Mouse (Mus musculus) c-Kit-negative CD71-positive TER-119-positive erythroid progenitor cells, embryonic 14.5 days (primary cell): ENCODE measurements around the gene Slc9a1.
A peak's percentile ranks its signal among the peaks of the same experiment; 100 is the strongest.

Experiments
- DNase-seq: peaks from one replicate; pipeline ENCODE4 v3.0.0-alpha.2; 2013; ENCODE audit warnings: low read depth, low spot score

The Slc9a1 gene

GRCm38 (mm10) chr4:133403611-133404228 is 34.2 kb downstream of the Slc9a1 start:
- no peak for DNase-seq

DNA sequence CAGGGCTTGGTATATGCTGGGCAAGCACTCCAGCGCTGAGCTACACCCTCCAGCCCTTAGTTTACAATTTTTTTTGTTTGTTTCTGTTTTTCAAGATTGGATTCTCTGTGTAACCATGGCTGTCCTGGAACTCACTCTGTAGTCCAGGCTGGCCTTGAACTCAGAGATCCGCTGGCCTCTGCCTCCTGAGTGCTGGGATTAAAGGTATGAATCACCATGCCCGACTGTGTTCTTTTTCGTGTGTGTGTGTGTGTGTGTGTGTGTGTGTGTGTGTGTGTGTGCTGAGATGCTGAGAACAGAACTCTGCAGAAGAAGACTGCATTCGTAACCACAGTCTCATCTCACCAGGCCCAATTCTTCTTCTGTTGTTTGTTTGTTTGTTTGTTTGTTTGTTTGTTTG is 34.8 kb downstream of the Slc9a1 start:
- DNase-seq = no peak

DNA sequence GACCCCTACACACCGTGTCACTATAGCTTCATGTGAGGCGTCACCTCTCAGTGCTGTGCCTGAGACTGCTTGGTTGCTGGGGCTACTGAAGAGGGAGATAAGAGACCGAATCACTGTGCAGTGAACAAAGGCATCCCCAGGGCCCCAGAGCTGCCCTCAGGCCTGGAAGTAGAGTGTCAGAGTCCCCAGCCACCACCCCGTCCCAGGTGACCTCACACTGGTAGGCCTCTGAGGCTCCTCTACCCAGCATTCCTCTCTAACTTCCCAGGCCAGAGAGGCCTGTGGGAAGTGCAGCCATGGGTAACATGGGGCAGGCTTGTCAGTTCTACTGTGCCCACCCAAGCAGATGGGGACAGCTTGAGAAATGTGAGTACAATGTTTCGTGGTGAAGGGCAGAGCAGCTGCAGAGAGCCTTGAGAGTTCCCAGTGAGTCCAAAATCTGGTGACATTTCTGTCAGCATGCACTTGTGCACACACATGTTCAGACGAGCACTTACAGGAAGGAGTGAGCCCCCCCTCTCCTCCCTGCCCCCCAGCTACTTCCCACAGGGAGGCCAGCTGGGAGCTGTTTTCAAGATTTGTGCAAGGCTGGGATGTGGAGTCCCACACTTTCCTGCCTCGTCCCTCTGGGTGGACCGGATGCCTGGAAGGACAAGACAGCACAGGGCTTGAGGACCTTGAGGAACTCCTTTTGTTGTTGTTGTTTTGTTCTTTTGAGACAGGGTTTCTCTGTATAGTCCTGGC is 37.0 kb downstream of the Slc9a1 start:
- DNase-seq = no peak

DNA sequence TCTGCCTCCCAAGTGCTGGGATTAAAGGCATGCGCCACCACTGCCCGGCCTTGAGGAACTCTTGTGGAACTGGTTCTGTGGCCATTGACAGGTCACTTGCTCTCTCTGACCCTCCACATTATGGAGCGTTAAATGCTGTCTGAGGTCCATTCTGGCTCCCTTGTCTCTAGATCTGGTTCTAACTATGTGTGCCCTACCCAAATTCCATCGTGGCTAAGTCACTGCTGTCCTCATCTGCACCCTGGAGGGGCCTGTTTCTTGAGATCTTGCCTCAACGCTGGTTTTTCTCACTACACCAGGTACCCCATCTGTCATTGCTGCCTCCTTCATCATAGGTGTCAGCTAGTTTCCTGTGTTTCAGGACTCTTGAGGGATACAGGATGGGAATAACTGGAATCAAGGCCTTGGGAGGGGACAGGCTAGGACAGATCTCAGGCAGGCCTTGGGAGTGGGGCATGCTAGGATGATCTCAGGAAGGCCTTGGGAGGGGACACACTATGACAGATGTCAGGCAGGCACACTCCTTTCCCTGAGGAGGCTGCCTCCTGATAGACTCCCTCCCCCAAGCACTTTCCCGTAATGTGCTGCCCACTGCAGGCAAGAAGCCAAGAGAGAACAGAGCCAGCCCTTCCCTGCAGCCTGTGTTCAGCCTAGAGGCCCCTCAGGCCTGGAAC is 37.7 kb downstream of the Slc9a1 start:
- no peak for DNase-seq

GRCm38 (mm10) chr4:133408006-133408405 is 38.5 kb downstream of the Slc9a1 start:
- no peak for DNase-seq

DNA sequence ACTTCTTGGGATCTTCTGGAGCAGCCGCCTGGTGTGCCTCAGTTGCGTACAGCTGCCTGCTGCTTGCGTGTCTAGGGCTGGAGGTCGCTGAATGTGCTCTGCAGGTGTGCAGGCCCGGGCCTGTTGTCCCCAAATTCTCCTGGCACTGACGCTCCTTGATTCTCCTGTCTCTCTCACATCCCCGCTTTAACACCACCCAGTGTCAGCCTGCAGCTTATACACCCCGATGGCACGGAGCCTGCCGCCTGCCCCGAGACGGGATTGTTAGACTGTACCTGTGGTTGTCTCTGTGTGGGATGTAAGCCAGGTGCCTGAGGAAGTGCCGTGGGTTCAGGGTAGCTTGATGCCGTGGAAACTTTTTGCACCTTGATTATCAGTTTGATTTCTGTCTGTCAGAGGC is 41.5 kb downstream of the Slc9a1 start:
- DNase-seq = no peak

- no peak for DNase-seq
Measured at GRCm38 (mm10) chr4:133412096-133412495, 42.6 kb downstream of the Slc9a1 start.

- DNase-seq = no peak
Measured at GRCm38 (mm10) chr4:133412575-133413540, 43.4 kb downstream of the Slc9a1 start.

- DNase-seq = no peak
Measured at GRCm38 (mm10) chr4:133413617-133414016, 44.1 kb downstream of the Slc9a1 start.

DNA sequence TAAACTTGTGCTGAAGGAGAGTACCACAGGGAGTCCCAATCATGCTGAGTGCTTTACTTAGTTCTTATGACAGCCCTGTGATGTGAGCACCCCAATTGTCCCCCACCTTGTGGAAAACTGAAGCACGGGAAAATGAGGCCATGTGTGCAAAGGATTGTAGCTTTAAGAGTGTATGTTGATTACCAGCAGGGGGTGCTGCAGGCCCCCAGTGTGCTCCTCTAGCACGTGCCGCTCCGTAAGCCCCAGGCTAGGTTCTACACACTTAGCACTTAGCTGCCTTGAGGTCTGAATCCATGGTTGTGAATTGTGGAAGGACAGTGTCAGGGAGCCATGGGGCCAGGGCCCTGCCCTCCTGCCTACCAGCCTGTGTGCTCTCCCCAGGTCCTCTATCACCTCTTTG is 45.4 kb downstream of the Slc9a1 start:
- no peak for DNase-seq

- DNase-seq = no peak
Measured at GRCm38 (mm10) chr4:133419312-133420004, 50.0 kb downstream of the Slc9a1 start.

DNA sequence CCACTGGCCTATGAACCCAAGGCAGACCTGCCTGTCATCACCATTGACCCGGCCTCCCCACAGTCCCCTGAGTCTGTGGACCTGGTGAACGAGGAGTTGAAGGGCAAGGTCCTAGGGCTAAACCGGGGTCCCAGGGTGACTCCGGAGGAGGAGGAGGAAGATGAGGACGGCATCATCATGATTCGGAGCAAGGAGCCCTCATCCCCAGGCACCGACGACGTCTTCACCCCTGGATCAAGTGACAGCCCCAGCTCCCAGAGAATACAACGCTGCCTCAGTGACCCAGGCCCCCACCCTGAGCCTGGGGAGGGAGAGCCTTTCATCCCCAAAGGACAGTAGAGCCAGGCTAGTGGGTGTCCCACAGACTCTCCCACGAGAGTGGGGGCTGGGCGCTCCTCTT is 52.5 kb downstream of the Slc9a1 start:
- DNase-seq = no peak

DNA sequence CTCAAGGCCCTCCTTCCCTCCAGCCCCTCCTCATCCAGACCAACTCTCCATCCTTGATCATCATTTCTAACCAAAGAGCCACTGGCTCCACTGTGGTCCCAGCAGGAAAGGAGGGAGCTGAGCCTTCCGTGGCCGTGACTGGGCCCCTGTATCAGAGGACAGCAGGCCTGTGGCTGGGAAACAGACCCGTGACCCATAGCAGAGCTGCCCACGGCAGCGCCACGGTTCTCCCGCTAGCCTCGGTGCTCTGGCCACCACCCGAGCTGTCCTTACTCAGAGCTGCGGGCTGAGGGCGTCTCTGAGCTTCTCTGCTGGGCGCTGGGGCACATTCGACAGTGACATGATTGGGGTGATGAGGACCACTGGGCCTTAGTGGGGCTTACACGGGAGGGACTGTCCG is 53.1 kb downstream of the Slc9a1 start:
- DNase-seq = no peak

- no peak for DNase-seq
Measured at GRCm38 (mm10) chr4:133423108-133423507, 53.6 kb downstream of the Slc9a1 start.

DNA sequence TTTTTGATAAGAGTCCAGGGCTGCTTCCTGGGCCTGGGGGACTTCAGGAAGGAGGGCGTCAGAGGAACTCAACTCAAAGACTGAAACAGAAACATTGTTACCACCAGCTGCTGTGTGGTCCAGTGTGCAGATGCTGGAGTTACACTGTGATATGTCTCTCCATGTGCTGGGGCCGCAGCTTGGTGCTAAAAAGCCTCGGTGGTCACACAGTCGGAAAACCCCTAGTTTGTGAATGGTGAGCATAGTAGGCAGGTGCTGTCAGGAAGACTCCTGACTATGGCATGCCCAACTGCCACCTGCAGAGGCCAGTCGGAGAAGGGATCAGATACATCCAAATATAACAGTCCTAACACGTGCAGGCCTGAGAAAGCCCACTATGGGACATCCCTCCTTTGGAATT is 54.2 kb downstream of the Slc9a1 start:
- no peak for DNase-seq

DNA sequence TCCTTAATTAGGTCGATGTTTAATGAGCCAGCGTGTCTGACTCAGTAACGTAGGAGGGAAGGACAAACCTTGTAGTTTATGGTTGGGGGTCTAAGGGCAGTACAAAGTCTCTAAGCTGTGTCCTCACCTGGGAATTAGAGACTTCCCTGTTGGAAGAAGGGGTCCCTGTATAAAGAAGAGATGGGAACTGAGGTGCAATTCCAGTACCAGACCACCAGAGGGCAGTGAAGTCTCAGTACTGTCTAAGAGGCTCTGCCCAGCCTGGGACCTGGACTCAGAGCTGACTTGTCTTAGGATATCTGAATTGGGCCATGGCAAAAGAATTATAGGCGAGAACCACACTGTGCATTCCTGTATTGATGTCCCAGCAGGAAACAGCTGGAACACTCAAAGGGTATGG is 54.6 kb downstream of the Slc9a1 start:
- peak; percentile 55 for DNase-seq

DNA sequence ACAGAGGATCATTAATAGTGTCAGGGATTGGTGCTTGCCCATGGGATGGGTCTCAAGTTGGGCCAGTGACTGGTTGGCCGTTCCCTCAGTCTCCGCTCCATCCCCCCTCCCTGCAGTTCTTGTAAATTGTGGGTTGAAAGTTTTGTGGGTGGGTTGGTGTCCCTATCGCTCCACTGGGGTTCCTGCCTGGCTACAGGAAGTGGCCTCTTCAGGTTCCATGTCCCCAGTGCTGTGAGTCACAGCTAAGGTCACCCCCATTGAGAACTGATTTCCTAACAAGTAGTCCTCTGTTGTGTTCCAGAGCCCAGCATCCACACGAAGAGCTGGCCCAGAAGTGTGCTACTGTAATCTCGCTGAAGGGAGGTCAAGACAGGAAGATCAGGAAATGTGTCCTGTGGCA is 56.6 kb downstream of the Slc9a1 start:
- no peak for DNase-seq

DNA sequence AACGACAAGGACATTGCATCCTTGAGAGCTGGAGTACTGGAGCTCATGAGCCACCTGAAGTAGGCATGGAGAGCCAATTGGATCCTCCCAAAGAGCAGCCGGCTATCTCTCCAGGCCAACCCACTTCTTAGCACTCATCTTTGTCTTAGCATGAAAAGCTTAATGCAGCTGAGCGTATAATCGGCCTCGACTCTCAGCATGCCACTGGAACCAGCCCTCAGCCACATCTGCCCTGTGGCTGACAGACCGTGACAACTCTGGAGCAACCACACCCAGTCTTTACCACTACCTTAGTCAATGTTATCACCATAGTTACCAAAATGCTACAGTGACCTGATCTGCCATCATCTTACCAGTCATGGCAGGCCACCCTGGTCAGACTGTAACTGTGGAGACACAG is 62.0 kb downstream of the Slc9a1 start:
- no peak for DNase-seq

DNA sequence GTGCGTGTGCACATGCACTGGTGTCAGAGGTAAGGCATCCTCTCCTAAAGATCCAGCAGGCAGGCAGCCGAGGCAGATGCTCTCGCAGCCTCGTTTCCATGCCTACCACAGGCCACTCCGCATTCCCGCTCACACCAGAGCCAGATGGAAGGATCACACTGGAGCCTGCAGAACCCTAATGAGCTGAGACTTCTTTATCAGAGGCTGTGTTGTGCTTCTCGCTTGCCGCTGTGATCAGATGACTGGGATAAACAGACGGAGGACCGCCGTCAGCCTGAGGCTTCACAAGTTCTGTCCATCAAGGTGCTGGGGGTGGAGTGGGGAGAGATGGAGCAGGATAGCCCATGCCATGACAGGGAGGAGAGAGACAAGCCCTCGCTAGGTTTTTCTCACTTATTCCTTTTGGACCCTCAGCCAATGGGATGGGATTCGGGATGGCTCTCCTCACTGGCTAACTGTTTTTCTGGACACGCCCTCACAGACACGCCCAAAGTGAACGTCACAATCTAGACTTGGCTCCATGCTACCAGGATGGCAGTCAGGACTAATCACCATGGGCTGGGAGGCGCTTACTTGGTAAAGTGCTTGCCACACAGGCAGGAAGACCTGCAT is 63.2 kb downstream of the Slc9a1 start:
- DNase-seq = no peak

DNA sequence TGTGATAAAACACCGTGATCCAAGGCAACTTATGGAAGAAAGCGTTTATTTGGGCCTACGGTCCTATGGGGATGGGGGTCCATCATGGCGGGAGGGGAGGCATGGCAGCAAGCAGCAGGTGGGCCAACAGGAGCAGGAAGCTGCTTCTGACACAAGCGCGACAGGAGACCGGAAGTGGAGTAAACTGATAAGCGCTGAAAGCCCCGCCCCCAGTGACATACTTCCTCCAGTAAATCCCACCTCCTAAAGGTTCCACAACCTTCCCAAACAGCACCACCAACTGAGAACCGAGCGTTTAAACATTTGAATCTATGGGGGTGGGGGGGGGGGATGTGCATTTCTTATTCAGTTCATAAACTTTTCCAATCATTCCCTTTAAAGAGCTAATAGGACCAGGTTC is 66.4 kb downstream of the Slc9a1 start:
- no peak for DNase-seq
